Mouse (Mus musculus): ENCODE results near the gene Spata46. TPM values are rescaled to one million over a fixed set of nuclear protein-coding genes. Genes with fewer than 3 reads are reported as not detected.

Spata46 gene
- polyA plus RNA-seq (2016; fragmentation: Nextera tagmentation; extraction: Ambion mirVana): 1.2 and 1.5 TPM in 2 replicates

DNA sequence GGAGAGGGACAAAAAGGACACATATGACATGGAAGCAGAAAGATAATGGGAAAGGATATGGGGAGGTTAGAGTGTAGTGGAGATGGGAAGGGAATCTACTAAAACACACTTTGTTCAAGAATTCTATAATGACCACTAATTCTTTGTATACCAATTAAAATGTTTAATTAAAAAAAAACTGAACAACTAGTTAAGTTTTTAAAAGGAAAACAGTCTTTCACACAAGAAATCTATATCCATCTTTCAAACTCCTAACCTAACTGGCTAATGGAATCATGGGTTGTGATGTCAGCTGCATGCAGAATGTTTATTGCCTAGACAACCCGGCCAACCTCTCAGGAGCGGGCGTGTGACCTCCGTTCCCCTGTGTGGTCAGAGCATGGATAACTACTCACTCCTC is at the start of gene Spata46:
Spata46 (plus strand) TSS at position 301 of the 400 bp plus-strand sequence.
- Histone ChIP-seq H3K36me3 (no peaks in the 10 kb centered on the region), H3K9ac (replicated peaks) (no peak within 1 kb of the TSS)
- 87% methylated on average over 4 of the region's 4 CpGs for WGBS

DNA sequence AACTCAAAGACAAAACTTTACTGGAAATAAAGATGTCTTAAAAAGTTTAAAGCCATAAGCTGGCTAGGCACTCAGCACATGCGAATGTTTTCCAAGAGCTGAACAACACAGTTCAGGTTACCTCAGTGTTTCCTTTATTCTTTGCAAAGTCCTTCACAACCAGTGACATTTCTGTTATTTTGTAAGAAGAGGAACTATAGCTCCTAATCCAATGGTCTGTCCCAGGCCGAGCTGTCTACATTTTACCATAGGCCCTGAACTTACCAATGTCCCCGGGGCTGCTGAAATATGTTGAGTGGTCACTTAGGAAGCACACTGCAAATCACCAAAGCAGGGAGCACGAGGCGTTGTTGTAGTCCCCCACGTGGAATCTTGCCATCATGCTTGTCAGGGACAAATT is 38.3 kb upstream of the Spata46 start:
- 83% methylated on average over 6 of the region's 6 CpGs for WGBS
- H3K4me2 ChIP-seq: no peak overlapping the region
- no peaks in the 10 kb centered on the region for H3K36me3 ChIP-seq
- H3K9me3 ChIP-seq: peaks cover 9% of the 10 kb centered on the region
- no peak overlapping the region for H3K27ac ChIP-seq
- H3K4me3 ChIP-seq (replicated peaks): no peak overlapping the region
- H3K9ac ChIP-seq (replicated peaks): no peak overlapping the region
- H3K27me3 ChIP-seq: no peaks in the 10 kb centered on the region
- no peak for ATAC-seq (ENCODE audit: insufficient number of reproducible peaks, insufficient read depth, low FRiP score, low TSS enrichment, low read depth)
- no peaks in the 10 kb centered on the region for H3K4me1 ChIP-seq (replicated peaks)

More for the DNA sequence above, at the start of gene Spata46:
- H3K27ac ChIP-seq: no peak within 1 kb of the TSS
- no peak within 1 kb of the TSS for H3K4me3 ChIP-seq (replicated peaks)
- H3K4me2 ChIP-seq: no peak within 1 kb of the TSS
- no peaks in the 10 kb centered on the region for H3K27me3 ChIP-seq
- peaks cover 8% of the 10 kb centered on the region for H3K4me1 ChIP-seq (replicated peaks)
- no peak for ATAC-seq (ENCODE audit: insufficient number of reproducible peaks, insufficient read depth, low FRiP score, low TSS enrichment, low read depth)
- H3K9me3 ChIP-seq: no peaks in the 10 kb centered on the region

DNA sequence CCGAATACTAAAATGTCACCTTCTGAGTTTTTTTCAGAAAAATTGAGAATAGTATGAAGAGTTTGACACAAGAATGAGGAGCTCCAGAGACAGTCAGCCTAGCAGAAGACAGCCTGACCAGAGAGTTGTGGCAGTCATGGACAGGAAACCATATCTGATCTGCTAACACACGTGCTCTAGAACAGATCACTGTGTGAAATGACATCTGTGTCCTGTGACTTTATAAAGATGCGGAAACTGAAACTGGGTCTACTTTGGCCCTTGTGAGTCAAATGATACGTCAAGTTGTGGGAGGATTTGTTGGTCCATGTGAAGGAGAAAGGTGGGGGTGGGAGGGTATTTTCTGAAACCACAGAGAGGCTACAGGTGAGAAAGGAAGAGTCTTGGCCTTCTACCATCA is 37.9 kb upstream of the Spata46 start:
- H3K9ac ChIP-seq (replicated peaks): no peak overlapping the region
- WGBS: 90% methylated on average over 4 of the region's 4 CpGs
- ATAC-seq (ENCODE audit: insufficient number of reproducible peaks, insufficient read depth, low FRiP score, low TSS enrichment, low read depth): no peak
- H3K4me2 ChIP-seq: no peak overlapping the region
- no peak overlapping the region for H3K4me3 ChIP-seq (replicated peaks)
- H3K4me1 ChIP-seq (replicated peaks): no peaks in the 10 kb centered on the region
- H3K36me3 ChIP-seq: no peaks in the 10 kb centered on the region
- no peaks in the 10 kb centered on the region for H3K27me3 ChIP-seq
- no peak overlapping the region for H3K27ac ChIP-seq
- peaks cover 9% of the 10 kb centered on the region for H3K9me3 ChIP-seq

DNA sequence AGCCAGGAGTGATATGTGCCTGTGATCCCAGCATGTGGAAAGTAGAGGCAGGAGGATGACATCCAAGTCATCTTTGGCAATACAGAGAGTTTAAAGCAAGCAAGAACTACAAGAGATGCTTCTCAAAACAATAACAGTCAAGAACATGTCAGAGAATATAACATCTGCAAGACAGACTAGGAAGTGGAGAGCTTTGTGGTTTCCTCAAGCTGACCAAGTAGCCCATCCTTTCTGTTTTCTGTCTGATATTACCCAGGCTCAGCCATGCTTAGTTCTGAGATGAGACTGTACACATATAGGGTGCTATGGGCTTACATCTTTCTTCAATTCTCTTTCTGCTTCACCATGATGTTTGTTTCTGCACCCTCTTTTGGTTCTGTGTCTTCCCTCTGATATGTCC is 35.4 kb upstream of the Spata46 start:
- Histone ChIP-seq H3K36me3 (no peaks in the 10 kb centered on the region), H3K4me2 (no peak overlapping the region), H3K9me3 (no peaks in the 10 kb centered on the region), H3K27ac (no peak overlapping the region), H3K9ac (replicated peaks) (no peak overlapping the region), H3K27me3 (no peaks in the 10 kb centered on the region), H3K4me1 (replicated peaks) (no peaks in the 10 kb centered on the region), H3K4me3 (replicated peaks) (no peak overlapping the region)
- no peak for ATAC-seq (ENCODE audit: insufficient number of reproducible peaks, insufficient read depth, low FRiP score, low TSS enrichment, low read depth)

DNA sequence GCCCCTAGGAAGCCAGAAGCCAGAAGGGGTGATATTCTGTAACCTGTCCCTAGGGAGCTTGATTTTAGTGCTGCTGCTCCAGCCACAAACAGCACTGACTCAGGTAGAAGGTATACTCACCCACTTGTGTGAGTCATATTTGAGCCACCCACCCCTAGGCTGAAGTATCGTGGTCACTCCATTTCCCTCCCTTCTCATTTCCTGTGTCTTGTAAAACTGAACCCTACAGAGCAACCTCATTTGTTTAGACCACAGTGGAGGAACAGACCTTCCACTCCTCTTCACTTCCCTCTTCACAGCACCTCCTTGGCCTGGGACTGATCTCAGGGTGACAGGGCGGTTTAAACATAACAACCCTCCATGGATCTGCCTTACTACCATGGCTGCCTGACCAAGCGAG is 31.6 kb upstream of the Spata46 start, which contains the start of gene Sh2d1b1:
Sh2d1b1 (plus strand) TSS at position 305 of the 400 bp plus-strand sequence.
- Histone ChIP-seq H3K9me3 (no peaks in the 10 kb centered on the region), H3K4me3 (replicated peaks) (no peak within 1 kb of the TSS), H3K4me2 (no peak within 1 kb of the TSS), H3K27ac (no peak within 1 kb of the TSS), H3K9ac (replicated peaks) (no peak within 1 kb of the TSS), H3K4me1 (replicated peaks) (no peaks in the 10 kb centered on the region), H3K27me3 (no peaks in the 10 kb centered on the region), H3K36me3 (no peaks in the 10 kb centered on the region)
- WGBS: 82% methylated on average over 3 of the region's 3 CpGs
- ATAC-seq (ENCODE audit: insufficient number of reproducible peaks, insufficient read depth, low FRiP score, low TSS enrichment, low read depth): no peak

DNA sequence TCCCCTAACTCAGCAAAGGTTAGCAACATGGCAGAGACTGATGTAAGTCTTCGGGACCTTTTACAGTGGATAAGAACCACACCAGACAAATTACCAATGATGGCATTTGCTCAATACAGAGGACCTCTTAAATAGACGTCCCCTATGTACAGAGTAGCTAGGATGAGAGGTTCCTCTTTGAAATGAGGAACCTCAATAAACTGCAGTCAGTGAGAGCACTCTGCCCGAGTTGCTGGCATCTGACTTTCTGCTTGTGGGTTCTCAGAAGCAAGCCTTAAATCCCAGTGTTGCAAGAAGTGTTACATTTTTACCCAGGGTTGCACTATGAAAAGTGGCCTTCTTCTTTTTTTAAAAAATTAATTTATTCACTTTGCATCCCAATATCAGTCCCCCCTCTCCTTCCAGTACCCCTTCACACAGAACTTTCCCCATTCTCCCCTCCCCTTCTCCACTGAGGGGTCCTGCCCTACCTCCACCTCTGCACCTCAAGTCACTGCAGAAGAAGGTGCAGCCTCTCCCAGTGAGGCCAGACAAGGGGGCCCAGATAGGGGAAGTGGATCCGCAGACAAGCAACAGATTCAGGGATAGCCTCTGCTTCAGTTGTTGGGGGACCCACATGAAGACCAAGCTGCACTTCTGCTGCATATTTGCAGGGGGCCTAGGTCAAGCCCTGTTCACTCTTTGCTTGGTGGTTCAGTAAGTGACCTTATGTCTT is 26.0 kb upstream of the Spata46 start:
- Histone ChIP-seq H3K27me3 (no peaks in the 10 kb centered on the region), H3K27ac (no peak overlapping the region), H3K9ac (replicated peaks) (no peak overlapping the region), H3K4me3 (replicated peaks) (no peak overlapping the region), H3K9me3 (no peaks in the 10 kb centered on the region), H3K36me3 (no peaks in the 10 kb centered on the region), H3K4me1 (replicated peaks) (no peaks in the 10 kb centered on the region), H3K4me2 (no peak overlapping the region)
- no peak for ATAC-seq (ENCODE audit: insufficient number of reproducible peaks, insufficient read depth, low FRiP score, low TSS enrichment, low read depth)
- WGBS: 78% methylated on average over 4 of the region's 4 CpGs

DNA sequence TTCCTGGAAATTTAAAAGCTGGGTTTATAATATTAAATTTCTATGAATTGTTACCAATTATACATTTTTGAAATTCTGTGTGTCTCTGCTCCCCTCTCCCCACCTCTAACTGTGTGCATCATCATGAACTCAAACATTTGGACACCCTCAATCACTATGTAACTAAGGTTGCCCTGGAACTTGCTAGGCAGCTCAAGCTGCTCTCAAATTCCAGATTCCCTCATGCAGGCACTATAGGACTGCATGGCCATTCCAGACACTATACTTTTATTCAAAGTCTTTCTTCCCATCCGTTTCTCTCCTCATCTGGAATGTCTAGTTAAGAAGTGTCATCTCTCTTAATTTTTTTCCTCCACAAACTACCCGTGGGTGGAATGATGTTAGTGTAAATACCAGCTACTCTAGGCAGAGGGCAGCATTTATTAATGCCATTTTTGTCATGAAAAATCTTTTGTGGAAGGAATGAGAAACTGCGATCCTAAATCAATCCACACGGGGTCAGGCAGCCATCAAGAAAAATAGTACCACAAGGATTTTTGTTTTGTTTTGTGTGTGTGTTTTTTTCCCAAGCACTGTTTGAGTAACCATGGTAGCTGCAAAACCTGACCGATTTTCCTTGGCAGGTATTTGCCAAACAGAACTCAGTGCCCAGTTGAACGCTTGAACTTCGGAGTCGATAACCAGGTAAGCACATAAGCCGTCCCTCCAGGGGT is 16.2 kb upstream of the Spata46 start:
- no peak for ATAC-seq (ENCODE audit: insufficient number of reproducible peaks, insufficient read depth, low FRiP score, low TSS enrichment, low read depth)
- Histone ChIP-seq H3K36me3 (no peaks in the 10 kb centered on the region), H3K4me1 (replicated peaks) (no peaks in the 10 kb centered on the region), H3K4me3 (replicated peaks) (no peak overlapping the region), H3K27ac (no peak overlapping the region), H3K9me3 (no peaks in the 10 kb centered on the region), H3K4me2 (no peak overlapping the region), H3K9ac (replicated peaks) (no peak overlapping the region), H3K27me3 (no peaks in the 10 kb centered on the region)
- WGBS: 46% methylated on average over 9 of the region's 9 CpGs

DNA sequence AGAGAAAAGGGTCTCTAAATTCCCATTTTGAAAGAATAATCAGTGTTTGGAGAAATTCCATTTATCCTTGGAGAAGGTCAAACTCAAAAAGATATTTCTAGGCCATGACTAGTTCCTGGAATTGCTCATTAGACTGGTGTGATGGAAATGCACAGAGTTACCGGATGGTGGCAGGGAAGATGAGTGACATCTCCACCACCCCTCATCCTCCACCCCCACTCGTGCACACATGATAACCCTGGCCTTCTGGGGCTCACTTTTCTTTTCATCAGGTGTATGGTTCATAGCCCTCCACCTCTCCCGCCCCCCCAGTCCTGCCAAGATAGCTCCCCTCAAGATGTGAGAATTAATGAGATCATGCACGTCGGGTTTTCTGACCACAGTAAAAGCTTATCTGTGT is 15.3 kb upstream of the Spata46 start:
- H3K4me2 ChIP-seq: no peak overlapping the region
- ATAC-seq (ENCODE audit: insufficient number of reproducible peaks, insufficient read depth, low FRiP score, low TSS enrichment, low read depth): no peak
- WGBS: 79% methylated on average over 5 of the region's 5 CpGs

DNA sequence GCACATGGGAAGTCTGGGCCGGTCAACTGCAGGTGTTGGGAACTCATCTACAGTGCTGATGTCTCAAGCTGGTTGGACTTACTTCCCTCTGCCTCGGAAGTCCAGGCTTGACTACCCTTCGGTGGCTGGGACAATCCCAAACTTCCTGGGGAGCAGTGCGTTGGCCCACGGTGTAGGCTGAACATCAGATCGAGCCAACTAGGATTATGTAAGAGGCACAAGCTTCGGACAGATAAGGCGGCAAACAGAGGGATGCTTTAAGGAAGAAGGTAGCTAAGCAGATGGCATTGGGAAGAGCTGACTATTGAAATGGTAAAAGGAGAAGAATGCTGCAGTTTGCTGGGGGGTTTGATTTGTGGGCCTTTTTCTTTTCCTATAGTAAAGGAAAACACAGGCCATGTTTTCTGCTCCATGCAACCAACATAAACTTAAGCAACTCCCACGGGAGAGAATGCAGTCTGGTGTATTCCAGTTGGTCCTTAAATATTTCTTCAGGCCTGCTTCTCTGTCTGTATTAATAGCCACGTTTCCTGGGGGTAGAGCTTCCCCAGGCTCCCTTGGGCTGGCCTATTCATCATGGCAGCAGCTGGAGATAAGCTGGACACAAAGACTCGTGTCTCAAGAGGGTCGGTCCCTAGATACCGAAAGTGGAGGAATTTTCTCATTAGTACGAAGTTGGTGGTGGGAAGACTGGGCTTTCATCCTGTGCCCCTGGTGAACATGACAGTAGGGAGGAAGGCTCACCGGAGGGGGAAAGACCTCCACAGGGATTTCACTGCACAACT is 13.6 kb upstream of the Spata46 start:
- no peak overlapping the region for H3K4me2 ChIP-seq
- H3K9ac ChIP-seq (replicated peaks): no peak overlapping the region
- H3K27me3 ChIP-seq: no peaks in the 10 kb centered on the region
- no peak for ATAC-seq (ENCODE audit: insufficient number of reproducible peaks, insufficient read depth, low FRiP score, low TSS enrichment, low read depth)
- no peaks in the 10 kb centered on the region for H3K36me3 ChIP-seq
- H3K27ac ChIP-seq: no peak overlapping the region
- WGBS: 88% methylated on average over 15 of the region's 15 CpGs
- H3K4me1 ChIP-seq (replicated peaks): no peaks in the 10 kb centered on the region
- no peak overlapping the region for H3K4me3 ChIP-seq (replicated peaks)
- no peaks in the 10 kb centered on the region for H3K9me3 ChIP-seq

More for the DNA sequence above, 15.3 kb upstream of the Spata46 start:
- no peak overlapping the region for H3K4me3 ChIP-seq (replicated peaks)
- no peak overlapping the region for H3K9ac ChIP-seq (replicated peaks)
- H3K27me3 ChIP-seq: no peaks in the 10 kb centered on the region
- H3K27ac ChIP-seq: no peak overlapping the region
- no peaks in the 10 kb centered on the region for H3K4me1 ChIP-seq (replicated peaks)
- no peaks in the 10 kb centered on the region for H3K36me3 ChIP-seq
- H3K9me3 ChIP-seq: no peaks in the 10 kb centered on the region

DNA sequence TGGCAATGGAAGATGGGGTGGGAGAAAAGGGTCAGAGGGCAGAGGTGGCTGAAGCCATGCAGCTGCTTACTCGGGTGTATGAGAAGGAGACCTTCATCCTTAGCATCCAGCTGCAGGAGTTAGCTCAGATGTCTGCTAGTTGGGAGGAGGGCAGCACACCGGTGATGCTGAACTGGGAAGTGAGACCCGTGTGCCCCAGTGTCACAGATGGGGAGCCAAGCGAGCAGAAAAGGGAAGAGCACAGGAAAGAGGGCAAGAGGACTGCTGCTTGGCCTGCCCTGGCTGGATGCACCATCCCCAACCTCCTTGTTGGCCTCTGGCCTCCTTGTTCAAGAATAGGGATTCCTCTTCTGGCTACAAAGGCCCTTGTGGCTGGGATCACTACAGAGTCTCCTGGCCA is 9.1 kb upstream of the Spata46 start:
- Histone ChIP-seq H3K9me3 (no peaks in the 10 kb centered on the region), H3K4me3 (replicated peaks) (no peak overlapping the region), H3K27me3 (no peaks in the 10 kb centered on the region), H3K4me1 (replicated peaks) (no peaks in the 10 kb centered on the region), H3K27ac (no peak overlapping the region), H3K36me3 (no peaks in the 10 kb centered on the region), H3K9ac (replicated peaks) (no peak overlapping the region), H3K4me2 (no peak overlapping the region)
- 76% methylated on average over 4 of the region's 4 CpGs for WGBS
- ATAC-seq (ENCODE audit: insufficient number of reproducible peaks, insufficient read depth, low FRiP score, low TSS enrichment, low read depth): no peak

DNA sequence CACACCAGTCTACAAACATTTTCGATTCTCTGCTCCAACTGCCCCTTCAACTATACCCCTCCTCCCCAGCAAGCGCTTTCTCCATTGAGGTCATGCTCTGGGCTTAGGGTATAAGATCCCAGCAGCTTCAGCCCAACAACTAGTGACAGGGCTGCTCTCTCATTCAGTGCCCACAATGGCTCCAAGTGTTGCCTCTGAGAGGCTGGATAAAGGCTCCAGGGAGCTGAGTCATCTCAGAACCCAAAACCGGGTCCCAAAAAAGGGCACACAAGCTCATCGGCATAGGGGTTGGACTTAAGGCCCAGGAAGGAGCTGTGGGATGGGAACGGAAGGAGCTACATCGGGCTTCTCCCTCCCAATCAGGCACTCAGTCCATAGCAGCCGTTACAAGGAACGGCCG is 6.9 kb upstream of the Spata46 start:
- Histone ChIP-seq H3K27ac (no peak overlapping the region), H3K4me3 (replicated peaks) (no peak overlapping the region), H3K9me3 (no peaks in the 10 kb centered on the region), H3K4me1 (replicated peaks) (no peaks in the 10 kb centered on the region), H3K36me3 (no peaks in the 10 kb centered on the region), H3K9ac (replicated peaks) (no peak overlapping the region), H3K27me3 (no peaks in the 10 kb centered on the region), H3K4me2 (no peak overlapping the region)
- WGBS: 94% methylated on average over 9 of the region's 9 CpGs
- no peak for ATAC-seq (ENCODE audit: insufficient number of reproducible peaks, insufficient read depth, low FRiP score, low TSS enrichment, low read depth)
